Mouse (Mus musculus): ENCODE results near the gene Fgr. TPM values are rescaled to one million over a fixed set of nuclear protein-coding genes. Genes with fewer than 3 reads are reported as not detected.

Fgr gene
- polyA plus RNA-seq, 1 experiment from 2014 or later = 0.79 TPM

DNA sequence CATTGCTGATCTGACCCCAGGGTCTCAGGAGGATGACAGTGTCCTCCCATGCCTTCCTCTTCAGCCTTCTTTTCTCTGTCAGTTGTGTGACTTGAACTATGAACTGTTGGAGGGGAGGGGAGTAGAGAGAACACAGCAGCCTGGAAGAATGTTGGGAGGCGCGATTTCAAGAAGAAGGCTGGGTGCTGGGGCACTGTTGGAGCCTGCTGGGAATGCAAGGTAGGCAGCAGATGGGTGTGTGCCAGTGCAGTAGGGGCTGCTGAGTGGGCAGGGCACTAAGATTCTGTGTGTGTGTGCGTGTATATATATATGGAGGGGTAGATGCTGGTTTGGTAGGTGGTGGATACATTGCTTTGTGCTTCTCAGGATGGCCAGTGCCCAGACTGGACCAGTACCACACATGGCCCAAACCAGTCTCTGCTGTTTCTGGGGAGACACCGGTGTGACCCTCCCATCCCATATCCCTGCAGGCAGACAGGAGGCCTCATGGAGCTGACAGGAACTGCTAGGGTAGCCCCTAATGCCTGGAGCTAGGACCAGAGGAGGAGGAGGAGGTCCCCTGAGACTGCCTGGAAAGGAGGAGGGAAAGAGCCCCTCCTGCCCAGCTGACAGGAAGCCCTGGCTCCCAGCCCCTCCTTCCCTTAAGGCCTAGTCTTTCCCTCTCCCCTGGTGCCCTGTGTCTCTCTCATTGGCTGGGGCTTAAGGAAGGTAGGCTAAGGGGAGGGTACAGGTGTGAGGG is 43.0 kb downstream of the Fgr start:
- peak overlapping the region; percentile 18 for H3K4me2 ChIP-seq (ENCODE audit: low read depth, low read length)
- H3K27ac ChIP-seq (ENCODE audit: low read length) = peak overlapping the region; percentile 85
- H3K4me1 ChIP-seq (replicated peaks; ENCODE audit: control insufficient read depth, insufficient read depth, low read length) = peaks cover 79% of the 10 kb centered on the region
- H3K27me3 ChIP-seq (ENCODE audit: control insufficient read depth, insufficient read depth, low read depth, low read length) = no peaks in the 10 kb centered on the region
- peak; percentile 2; the same call in 1 of the 2 replicates for ATAC-seq (ENCODE audit: low read depth)
- no peaks in the 10 kb centered on the region for H3K9me3 ChIP-seq (ENCODE audit: control insufficient read depth, low read length)
- WGBS = 40% methylated on average over 4 of the region's 4 CpGs
- H3K9ac ChIP-seq (ENCODE audit: low read length) = peak overlapping the region; percentile 43
- no peak overlapping the region for H3K4me3 ChIP-seq (ENCODE audit: low read length)
- 0 out of 2 replicates have a peak, but pooled peaks cover 2% of the 10 kb centered on the region for H3K36me3 ChIP-seq (ENCODE audit: control insufficient read depth, insufficient read depth, low read length)

DNA sequence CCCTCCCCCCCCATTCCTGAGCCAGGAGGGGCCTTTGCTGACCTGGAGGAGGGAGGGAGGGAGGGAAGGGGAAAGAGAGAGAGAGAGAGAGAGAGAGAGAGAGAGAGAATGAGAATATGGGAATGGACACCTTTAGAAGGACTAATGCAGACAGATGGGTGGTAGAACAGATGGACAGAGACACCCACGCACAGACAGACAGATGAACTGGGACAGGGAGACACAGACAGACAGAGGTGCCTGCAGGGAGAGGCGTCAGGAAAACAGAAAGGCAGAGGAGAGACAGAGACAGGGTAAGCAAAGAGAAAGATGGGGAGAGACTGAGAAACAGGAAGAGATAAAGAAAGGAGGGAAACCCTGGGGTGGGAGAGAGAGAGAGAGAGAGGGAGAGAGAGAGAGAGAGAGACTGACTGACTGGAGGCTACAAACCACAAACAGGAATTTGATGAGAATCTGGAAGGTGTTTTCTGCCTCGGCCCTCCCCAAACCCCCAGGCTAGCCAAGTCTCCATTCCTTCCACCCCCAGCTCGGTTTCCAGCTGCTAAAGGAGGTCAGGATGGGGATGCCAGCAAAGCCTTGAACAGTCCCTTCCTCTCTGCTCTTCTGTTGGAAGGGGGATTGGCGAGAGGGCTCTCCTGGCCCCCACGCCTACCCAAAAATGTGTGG is 43.8 kb downstream of the Fgr start:
- Histone ChIP-seq H3K4me2 (ENCODE audit: low read depth, low read length) (no peak overlapping the region), H3K27me3 (ENCODE audit: control insufficient read depth, insufficient read depth, low read depth, low read length) (no peaks in the 10 kb centered on the region), H3K4me3 (ENCODE audit: low read length) (no peak overlapping the region), H3K4me1 (replicated peaks; ENCODE audit: control insufficient read depth, insufficient read depth, low read length) (peaks cover 88% of the 10 kb centered on the region), H3K9me3 (ENCODE audit: control insufficient read depth, low read length) (no peaks in the 10 kb centered on the region), H3K9ac (ENCODE audit: low read length) (peak overlapping the region; percentile 28; the same call in 1 of the 2 replicates), H3K27ac (ENCODE audit: low read length) (no peak overlapping the region), H3K36me3 (ENCODE audit: control insufficient read depth, insufficient read depth, low read length) (0 out of 2 replicates have a peak, but pooled peaks cover 2% of the 10 kb centered on the region)
- no peak for ATAC-seq (ENCODE audit: low read depth)
- 57% methylated on average over 6 of the region's 6 CpGs for WGBS

DNA sequence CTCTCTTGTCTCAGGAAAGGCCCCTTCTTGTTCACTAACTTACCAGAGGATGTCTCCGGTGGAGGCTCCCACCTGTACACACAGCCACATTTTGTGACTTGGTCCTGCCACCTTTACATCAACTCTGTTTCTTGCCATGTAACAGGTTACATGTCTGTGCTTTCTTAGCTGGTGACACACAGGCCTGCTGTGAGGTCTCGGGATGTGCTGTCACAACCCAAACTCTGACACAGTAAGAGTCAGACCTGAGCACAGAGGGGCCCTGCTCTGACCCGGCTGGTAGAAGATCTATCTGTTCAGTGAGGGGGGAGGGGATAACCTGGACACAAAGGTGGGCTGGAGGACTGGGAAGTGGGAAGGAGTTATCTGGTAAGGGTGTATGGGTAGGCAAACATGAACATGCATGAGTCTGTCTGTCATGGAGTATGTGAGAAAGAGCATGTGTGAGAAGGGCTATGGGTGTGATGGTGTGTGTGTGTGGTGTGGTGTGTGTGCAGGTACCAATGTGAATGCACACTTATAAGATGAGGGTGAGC is 44.4 kb downstream of the Fgr start:
- Histone ChIP-seq H3K27me3 (ENCODE audit: control insufficient read depth, insufficient read depth, low read depth, low read length) (no peaks in the 10 kb centered on the region), H3K36me3 (ENCODE audit: control insufficient read depth, insufficient read depth, low read length) (0 out of 2 replicates have a peak, but pooled peaks cover 2% of the 10 kb centered on the region), H3K4me1 (replicated peaks; ENCODE audit: control insufficient read depth, insufficient read depth, low read length) (peaks cover 91% of the 10 kb centered on the region), H3K9ac (ENCODE audit: low read length) (0 out of 2 replicates have a peak overlapping the region, but pooled peaks have one; percentile 26), H3K27ac (ENCODE audit: low read length) (no peak overlapping the region), H3K9me3 (ENCODE audit: control insufficient read depth, low read length) (no peaks in the 10 kb centered on the region), H3K4me2 (ENCODE audit: low read depth, low read length) (no peak overlapping the region), H3K4me3 (ENCODE audit: low read length) (no peak overlapping the region)
- no peak for ATAC-seq (ENCODE audit: low read depth)
- 72% methylated on average over 3 of the region's 3 CpGs for WGBS

DNA sequence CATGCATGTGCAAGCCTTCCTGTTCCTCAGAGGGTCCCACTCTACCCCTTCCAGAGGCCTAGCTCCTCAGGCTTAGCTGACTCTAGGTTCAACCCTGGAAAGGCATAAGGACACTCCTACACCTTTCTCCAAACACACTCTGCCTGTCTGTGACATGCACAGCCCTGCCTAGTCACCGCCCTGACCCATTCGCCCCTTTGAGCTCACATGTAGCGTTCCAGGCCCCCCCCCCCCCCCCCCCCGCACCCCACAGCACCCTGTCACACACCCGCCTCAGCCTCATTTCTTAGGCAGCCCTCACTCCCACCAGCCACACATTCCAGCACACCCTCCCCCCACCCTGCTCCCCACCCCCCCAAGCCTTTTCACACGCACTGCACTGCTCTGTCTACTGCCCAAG is 46.8 kb downstream of the Fgr start:
- Histone ChIP-seq H3K9me3 (ENCODE audit: control insufficient read depth, low read length) (no peaks in the 10 kb centered on the region), H3K4me1 (replicated peaks; ENCODE audit: control insufficient read depth, insufficient read depth, low read length) (peaks cover 91% of the 10 kb centered on the region), H3K4me3 (ENCODE audit: low read length) (no peak overlapping the region), H3K36me3 (ENCODE audit: control insufficient read depth, insufficient read depth, low read length) (0 out of 2 replicates have a peak, but pooled peaks cover 2% of the 10 kb centered on the region), H3K27me3 (ENCODE audit: control insufficient read depth, insufficient read depth, low read depth, low read length) (no peaks in the 10 kb centered on the region), H3K4me2 (ENCODE audit: low read depth, low read length) (no peak overlapping the region), H3K27ac (ENCODE audit: low read length) (peak overlapping the region; percentile 87), H3K9ac (ENCODE audit: low read length) (peak overlapping the region; percentile 36; the same call in 1 of the 2 replicates)
- peak; percentile 20; the same call in 1 of the 2 replicates for ATAC-seq (ENCODE audit: low read depth)
- 52% methylated on average over 4 of the region's 6 CpGs for WGBS

DNA sequence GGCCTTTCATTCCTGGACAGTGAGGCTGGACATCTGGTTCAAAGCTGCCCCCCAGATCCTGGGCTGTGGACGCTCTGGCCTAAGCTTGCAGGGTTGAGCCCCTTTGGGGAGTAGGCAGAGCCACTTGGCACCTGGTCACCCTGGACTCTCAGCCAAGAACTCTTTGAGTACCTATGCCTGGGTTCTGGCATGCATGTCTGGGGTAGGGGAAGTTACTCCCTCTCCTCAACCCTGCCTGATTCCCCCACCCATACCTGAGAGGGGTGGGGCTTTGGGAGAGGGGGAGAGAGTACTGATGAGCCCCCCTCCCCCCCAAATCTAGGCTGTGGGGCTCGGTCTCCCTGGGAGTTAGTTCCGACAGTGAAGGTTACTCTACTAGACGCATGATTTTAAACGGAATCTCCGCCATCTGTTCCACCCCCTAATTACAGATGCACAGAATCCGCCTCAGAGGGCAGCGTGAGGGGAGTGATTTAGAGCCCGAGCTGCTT is 47.3 kb downstream of the Fgr start:
- H3K9ac ChIP-seq (ENCODE audit: low read length) = no peak overlapping the region
- 25% methylated on average over 9 of the region's 9 CpGs for whole genome bisulfite sequencing
- ATAC-seq (ENCODE audit: low read depth) = peak; percentile 26; the same call in 1 of the 2 replicates
- H3K36me3 ChIP-seq (ENCODE audit: control insufficient read depth, insufficient read depth, low read length) = 0 out of 2 replicates have a peak, but pooled peaks cover 2% of the 10 kb centered on the region
- H3K4me1 ChIP-seq (replicated peaks; ENCODE audit: control insufficient read depth, insufficient read depth, low read length) = peaks cover 91% of the 10 kb centered on the region
- H3K27ac ChIP-seq (ENCODE audit: low read length) = peak overlapping the region; percentile 87
- 0 out of 2 replicates have a peak overlapping the region, but pooled peaks have one; percentile 4 for H3K4me2 ChIP-seq (ENCODE audit: low read depth, low read length)
- no peak overlapping the region for H3K4me3 ChIP-seq (ENCODE audit: low read length)
- no peaks in the 10 kb centered on the region for H3K27me3 ChIP-seq (ENCODE audit: control insufficient read depth, insufficient read depth, low read depth, low read length)
- H3K9me3 ChIP-seq (ENCODE audit: control insufficient read depth, low read length) = no peaks in the 10 kb centered on the region

DNA sequence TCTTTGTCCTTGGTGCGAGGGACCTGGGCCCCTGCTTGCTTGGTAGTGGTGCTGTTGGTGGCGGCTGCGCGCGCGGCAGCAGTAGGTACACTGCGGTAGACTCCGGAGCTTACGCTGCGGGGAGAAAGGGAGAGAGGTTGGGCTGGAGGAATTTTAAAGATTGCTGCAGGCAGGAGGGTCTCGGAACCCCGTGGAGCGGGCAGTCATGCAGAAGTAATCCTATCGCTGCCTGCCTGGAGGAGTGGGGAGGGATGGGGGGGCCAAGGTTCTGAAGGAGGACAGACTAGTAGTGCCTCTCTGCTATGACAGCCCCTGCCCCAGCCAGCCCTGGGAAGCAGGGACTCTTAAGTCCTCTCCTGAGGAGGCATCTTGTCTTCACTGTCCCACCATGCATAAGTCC is 48.3 kb downstream of the Fgr start:
- Histone ChIP-seq H3K4me1 (replicated peaks; ENCODE audit: control insufficient read depth, insufficient read depth, low read length) (peaks cover 82% of the 10 kb centered on the region), H3K4me3 (ENCODE audit: low read length) (no peak overlapping the region), H3K9ac (ENCODE audit: low read length) (peak overlapping the region; percentile 42; the same call in 1 of the 2 replicates)

DNA sequence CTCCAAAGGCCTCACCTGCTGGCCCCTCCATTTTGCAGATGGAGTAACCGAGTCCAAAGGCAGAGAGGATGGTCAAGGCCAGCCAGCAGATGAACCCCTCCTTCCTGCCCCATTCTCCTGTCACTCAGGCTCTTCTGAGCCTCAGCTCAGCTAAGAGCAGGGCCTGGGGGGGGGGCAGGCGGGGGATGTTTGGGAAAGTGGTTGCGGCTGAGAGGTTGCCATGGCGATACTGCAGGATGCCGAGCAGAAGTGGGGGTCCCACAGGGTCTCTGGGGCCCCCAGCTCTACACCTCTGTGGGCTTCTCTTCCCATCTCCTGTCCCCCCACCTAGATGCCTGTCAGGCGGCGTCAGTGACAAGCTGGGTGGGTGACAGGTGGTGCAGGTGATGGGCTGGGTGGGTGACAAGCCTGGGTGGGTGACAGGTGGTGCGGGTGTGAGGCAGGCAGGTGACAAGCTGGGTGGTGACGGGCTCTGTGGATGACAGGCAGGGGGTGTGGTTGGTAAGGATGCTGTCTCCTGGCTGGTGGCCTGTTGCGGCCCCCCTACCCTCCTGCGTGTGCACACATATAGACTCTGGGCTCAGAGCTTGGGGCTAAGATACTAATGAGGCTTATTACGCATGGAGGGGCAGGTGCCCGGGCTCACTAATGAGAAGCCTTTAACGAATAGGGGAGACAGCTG is 49.2 kb downstream of the Fgr start:
- WGBS = 70% methylated on average over 14 of the region's 14 CpGs
- H3K4me1 ChIP-seq (replicated peaks; ENCODE audit: control insufficient read depth, insufficient read depth, low read length) = peaks cover 73% of the 10 kb centered on the region
- ATAC-seq (ENCODE audit: low read depth) = no peak
- no peak overlapping the region for H3K4me2 ChIP-seq (ENCODE audit: low read depth, low read length)
- H3K9ac ChIP-seq (ENCODE audit: low read length) = no peak overlapping the region
- no peak overlapping the region for H3K27ac ChIP-seq (ENCODE audit: low read length)
- no peaks in the 10 kb centered on the region for H3K27me3 ChIP-seq (ENCODE audit: control insufficient read depth, insufficient read depth, low read depth, low read length)
- no peak overlapping the region for H3K4me3 ChIP-seq (ENCODE audit: low read length)
- 0 out of 2 replicates have a peak, but pooled peaks cover 2% of the 10 kb centered on the region for H3K36me3 ChIP-seq (ENCODE audit: control insufficient read depth, insufficient read depth, low read length)
- H3K9me3 ChIP-seq (ENCODE audit: control insufficient read depth, low read length) = no peaks in the 10 kb centered on the region

More for the DNA sequence above, 48.3 kb downstream of the Fgr start:
- Histone ChIP-seq H3K27ac (ENCODE audit: low read length) (no peak overlapping the region), H3K27me3 (ENCODE audit: control insufficient read depth, insufficient read depth, low read depth, low read length) (no peaks in the 10 kb centered on the region), H3K4me2 (ENCODE audit: low read depth, low read length) (no peak overlapping the region), H3K36me3 (ENCODE audit: control insufficient read depth, insufficient read depth, low read length) (0 out of 2 replicates have a peak, but pooled peaks cover 2% of the 10 kb centered on the region), H3K9me3 (ENCODE audit: control insufficient read depth, low read length) (no peaks in the 10 kb centered on the region)
- WGBS = 48% methylated on average over 14 of the region's 14 CpGs
- ATAC-seq (ENCODE audit: low read depth) = no peak

DNA sequence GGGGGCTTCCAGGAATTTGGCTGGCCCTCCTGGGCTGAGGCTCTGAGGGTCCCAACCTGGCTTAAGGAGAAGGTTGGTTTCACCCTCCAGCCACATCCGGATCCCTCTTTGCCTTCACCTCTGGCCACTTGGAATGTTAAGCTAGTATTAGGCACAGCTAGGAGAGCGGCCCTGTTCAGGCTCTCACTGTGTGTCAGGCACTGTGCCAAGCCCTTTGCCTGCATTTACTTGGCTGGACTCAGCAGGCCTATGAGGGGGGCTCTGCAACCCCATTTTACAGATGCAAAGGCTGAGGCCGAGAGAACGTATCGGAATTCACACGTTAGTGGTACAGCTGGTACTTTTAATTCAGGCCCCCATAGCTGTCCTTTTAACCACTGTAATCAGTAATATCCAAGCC is 49.7 kb downstream of the Fgr start:
- Histone ChIP-seq H3K4me2 (ENCODE audit: low read depth, low read length) (no peak overlapping the region), H3K27ac (ENCODE audit: low read length) (peak overlapping the region; percentile 24; the same call in 1 of the 2 replicates), H3K36me3 (ENCODE audit: control insufficient read depth, insufficient read depth, low read length) (no peaks in the 10 kb centered on the region), H3K9me3 (ENCODE audit: control insufficient read depth, low read length) (no peaks in the 10 kb centered on the region), H3K4me1 (replicated peaks; ENCODE audit: control insufficient read depth, insufficient read depth, low read length) (peaks cover 69% of the 10 kb centered on the region), H3K9ac (ENCODE audit: low read length) (no peak overlapping the region), H3K27me3 (ENCODE audit: control insufficient read depth, insufficient read depth, low read depth, low read length) (no peaks in the 10 kb centered on the region), H3K4me3 (ENCODE audit: low read length) (no peak overlapping the region)
- WGBS = 77% methylated on average over 6 of the region's 6 CpGs
- no peak for ATAC-seq (ENCODE audit: low read depth)
